Mouse (Mus musculus) kidney, postnatal 10 days (tissue): ENCODE results near the gene Pias3.
"Not testable (repeated sequence)": the region's sequence is repeated elsewhere in the genome, so short reads cannot be mapped to it uniquely, and the experiment has no call there.

Experiments
- DNase-seq: peaks from one replicate; pipeline ENCODE4 v3.0.0; 2021; ENCODE audit warnings: mixed read lengths

Pias3 gene

GRCm38 (mm10) chr3:96696198-96696765, at the start of gene Pias3:
Gene Pias3 (plus strand): TSS chr3:96696384.
- DNase-seq = peak; percentile 93

GRCm38 (mm10) chr3:96647365-96647764, 48.8 kb upstream of the Pias3 start:
- DNase-seq = no peak

- DNase-seq = no peak
Measured at GRCm38 (mm10) chr3:96660901-96661300, 35.3 kb upstream of the Pias3 start.

DNA sequence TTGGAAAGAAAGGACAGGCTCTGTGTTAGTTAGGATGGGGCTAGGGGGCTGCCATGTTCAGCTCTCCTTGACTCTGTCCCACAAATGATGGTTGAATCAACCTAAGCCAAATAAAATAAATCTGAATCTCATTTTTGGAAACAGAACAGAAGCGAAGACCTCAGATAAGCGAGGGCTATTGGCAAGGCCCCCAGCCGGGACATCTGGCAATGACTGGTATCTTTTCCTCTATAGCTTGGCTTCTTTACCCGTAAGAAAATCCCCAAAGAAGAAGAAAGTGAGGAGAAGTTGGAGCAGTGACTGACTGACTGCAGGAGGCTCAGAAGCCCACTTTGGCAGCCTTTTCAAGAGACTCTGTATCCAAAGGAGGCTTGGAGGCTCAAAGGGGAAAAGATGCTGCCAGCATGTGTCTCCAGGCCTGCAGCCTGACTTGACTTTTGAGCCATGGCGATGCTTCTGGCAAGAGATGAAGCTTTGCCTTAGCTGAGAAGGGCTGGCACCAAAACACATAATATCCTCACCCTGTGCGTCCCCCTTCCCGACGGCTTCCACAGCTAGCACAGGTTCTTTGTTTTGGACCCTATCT, 33.4 kb upstream of the Pias3 start:
- DNase-seq = no peak

DNA sequence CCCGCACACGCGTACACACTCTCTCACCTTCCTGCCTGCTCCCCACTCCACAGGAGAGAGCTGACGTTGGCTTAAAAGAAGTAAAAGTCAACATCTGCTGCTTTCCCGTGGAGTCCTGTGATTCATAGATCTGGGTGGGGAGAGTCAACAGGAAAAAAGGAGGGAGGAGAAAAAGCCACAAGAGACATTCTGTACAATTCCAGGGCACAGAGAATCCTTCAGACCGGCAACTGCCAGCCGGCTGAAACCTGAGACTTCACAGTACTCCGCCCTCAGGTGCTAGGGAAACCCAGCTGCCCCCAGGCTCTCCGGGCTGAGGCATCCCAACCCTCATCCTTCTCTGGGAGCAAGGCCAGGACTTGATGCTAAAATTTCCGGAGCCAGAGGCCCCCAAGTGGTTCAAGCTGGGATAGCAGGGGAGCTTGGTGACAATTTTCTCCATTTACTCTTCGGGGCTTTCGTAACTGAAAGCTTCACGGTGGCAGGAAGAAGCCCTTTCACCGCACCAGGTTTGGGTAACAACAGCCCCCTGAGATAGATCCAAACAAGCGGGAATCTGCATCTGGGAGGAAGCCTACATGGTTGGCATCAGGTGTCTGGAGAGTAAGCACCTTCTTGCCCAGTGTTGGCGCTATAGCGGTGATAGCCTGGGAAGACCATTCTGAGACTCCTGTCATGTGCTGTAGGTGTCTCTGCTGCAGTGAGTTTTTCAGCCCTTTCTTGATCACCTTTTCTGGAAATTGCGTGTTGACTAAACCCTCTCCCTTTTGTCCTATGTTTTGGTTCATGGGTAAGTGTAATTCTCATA, 32.5 kb upstream of the Pias3 start:
- DNase-seq = peak; percentile 89

GRCm38 (mm10) chr3:96665732-96666363, 30.3 kb upstream of the Pias3 start:
- not testable (repeated sequence) for DNase-seq

DNA sequence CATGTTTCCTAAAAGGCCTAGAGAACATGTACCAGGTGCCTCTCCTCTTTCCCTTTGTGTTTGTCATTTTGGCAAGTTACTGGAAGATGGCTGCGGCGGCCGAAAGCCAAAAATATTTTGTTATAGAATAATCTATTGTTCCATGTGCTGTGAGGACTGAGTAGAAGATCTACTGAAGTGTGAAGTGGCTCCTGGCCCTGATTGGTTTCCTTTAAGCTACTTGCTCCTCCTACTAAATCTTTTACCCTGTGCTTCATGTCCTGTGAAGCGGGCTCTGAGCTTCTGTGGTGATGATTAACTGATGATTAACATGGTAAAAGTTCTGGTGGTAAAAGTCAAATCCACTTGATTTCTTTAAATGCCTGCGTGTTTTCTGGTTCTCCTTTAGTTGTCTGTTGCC, 29.3 kb upstream of the Pias3 start:
- DNase-seq = no peak

GRCm38 (mm10) chr3:96667316-96667715, 28.9 kb upstream of the Pias3 start:
- peak; percentile 40 for DNase-seq

- no peak for DNase-seq
Measured at GRCm38 (mm10) chr3:96668424-96669067, 27.6 kb upstream of the Pias3 start.

DNA sequence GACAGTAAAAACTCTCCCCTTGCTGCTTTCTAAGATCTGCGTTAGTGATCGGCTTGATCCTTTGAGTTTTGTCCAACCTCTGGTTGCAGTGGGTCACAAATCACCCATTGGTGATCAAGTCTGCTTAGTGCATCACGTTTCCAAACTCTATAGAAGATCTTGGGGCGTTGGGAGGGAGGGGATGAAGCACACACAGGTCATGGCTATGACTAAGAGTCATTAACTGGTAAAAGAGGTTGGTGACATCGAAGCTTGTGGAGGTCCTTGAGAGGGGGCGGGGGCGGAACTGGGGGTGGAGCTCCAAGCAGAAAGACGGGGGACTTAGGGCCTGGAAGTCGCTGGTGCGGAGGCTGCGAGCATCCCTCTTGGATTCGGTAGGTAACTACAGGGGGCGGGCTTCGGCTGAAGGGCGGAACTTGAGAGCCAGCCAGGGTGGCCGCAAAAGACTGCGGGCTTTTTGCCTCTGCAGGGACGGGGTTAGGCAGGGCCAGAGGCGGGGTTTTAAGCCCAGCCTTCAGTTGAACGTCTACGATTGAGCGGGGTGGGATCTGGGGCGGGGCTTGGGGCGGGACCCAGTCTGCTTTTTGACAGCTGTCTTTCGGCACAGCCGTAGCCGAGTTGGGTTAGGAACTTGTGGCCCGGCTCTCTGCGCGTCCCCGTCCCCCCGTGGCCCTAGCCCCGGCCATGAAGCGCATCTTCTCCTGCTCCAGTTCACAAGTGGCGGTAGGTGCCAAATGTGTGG, 26.3 kb upstream of the Pias3 start, which contains the start of gene Ankrd35:
Ankrd35 (plus strand) TSS at position 405 of the 742 bp plus-strand sequence.
- peak; percentile 88 for DNase-seq

- no peak for DNase-seq
Measured at GRCm38 (mm10) chr3:96671519-96671918, 24.7 kb upstream of the Pias3 start.

DNA sequence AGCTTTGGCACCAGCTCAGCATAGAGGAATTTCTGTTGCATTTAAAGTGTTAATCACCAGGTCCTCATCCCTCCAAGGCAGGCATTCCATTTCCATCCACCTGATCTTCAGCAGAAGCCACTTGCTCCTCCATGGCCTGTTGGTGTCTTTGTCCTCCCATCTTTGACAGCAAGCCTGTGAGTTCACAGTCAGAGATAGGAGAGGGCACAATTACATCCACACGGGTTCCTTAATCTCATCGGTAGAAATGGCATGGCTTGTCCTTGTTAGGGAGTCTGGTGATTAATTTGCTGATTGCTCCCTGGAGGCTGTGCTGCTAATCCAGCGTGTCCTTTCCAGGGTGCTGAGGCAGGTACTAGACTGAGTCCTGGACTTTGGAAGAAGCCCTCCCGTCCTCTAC, 22.7 kb upstream of the Pias3 start:
- no peak for DNase-seq

DNA sequence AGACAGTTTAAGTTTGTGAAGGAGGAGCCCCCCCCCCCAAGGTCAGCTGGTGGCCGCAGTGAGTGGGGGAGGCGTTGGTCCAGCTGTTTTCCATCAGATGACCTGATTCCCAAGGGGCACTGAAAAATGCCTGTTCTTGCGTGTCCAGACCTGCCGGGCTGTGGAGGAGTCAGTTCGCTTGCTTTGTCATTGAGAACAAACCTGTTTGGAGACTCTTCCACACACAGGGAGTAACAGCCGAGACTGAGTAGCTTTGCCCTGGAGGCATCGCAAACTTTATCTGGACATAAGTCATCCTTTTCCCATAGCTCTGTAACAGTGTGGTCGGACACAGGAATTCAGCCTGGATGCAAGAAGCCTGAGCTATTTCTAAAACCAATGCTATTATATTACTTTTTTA, 21.7 kb upstream of the Pias3 start:
- peak; percentile 50 for DNase-seq

GRCm38 (mm10) chr3:96675171-96675570, 21.0 kb upstream of the Pias3 start:
- no peak for DNase-seq

DNA sequence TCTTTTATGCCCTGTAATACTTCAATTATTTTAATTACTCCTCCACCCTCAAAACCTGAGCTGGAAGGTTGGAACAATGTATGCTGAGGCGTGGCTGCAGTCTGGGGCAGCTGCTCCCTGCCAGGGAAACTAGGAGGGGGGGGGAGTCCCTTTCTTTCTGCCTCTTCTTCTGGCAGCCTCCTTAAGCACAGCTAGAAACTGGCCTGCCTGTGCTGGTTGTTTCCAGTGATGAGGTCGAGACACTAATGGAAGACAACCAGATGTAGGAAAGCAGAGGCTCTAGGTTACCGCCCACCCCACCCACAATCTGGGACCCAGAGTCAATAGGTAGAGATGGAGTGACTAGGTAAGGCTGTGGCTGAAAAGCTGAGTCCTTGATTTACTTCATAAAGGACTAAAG, 20.5 kb upstream of the Pias3 start:
- DNase-seq = no peak

DNA sequence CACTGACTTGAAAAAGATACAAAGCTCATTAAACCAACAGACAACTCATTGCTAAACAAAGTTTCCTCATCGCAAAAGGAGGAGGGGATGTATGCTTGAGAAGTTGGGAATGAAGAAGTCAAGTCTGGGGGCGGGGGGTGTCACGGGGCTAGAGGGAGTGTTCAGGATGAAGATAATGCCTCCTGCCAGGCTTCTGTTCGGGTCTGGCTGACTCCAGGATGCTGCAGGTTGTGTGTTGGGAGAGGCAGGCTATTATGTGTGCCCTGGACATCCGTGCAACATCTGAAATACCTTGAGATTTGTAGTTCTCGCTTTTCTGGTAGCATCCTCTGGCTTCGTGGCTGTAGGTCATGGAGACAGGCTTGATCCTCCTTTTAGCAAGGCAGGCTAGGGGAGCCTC, 17.7 kb upstream of the Pias3 start:
- no peak for DNase-seq

GRCm38 (mm10) chr3:96679159-96679674, 17.0 kb upstream of the Pias3 start:
- no peak for DNase-seq

- DNase-seq = no peak
Measured at GRCm38 (mm10) chr3:96680269-96680956, 15.8 kb upstream of the Pias3 start.

DNA sequence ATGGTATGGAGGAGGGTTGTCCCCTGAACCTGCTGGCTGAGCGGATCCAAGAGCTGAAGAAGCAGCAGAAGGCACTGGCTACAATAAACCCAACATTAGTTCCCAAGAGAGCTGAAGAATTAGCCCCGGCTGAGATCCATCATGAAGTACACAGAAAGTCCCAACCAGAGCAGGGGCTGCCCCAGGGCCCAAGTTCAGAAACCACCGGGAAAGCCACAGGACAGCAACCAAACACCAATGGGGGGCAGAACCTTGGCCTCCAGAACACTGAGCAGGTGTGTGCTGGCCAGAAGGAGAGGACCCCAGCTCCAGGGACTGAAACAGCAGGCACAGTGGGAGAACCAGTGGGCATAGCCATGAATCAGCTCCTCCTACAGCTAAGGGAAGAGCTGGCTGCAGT, 12.7 kb upstream of the Pias3 start:
- no peak for DNase-seq

- no peak for DNase-seq
Measured at GRCm38 (mm10) chr3:96684151-96684821, 11.9 kb upstream of the Pias3 start.

DNA sequence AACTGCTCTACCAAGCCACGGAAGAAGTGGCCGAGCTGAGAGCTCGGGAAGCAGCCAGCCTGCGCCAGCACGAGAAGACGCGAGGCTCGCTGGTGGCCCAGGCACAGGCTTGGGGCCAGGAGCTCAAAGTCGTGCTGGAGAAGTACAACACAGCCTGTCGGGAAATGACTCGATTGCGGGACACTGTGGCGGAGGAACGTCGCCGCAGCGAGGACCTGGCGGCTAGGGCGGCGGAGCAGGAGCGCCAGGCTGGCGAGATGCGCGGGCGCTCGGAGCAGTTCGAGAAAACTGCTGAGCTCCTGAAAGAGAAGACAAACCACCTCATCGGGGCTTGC, 11.4 kb upstream of the Pias3 start:
- no peak for DNase-seq
